Mouse (Mus musculus): ENCODE data around the gene Tbxas1.

DNA sequence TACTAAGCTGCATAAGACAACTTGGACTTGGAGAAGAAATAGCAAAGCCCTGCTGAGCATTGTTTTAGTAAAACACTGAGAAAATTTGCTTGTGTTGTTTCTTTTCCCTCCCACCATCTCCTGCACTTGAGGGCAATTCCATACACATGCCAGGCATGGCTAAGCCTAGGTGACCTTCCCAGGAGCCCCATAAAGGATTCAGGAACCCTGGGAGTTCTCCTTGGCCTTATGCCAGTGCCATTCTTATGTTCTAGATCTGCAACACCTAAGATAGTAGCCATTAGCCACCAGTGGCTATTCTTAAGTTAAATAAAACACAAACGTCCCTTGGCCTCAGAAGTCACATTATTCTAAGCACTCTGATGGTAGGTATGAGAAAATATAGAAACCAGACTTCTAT is 27.8 kb upstream of the Tbxas1 start:
- TF ChIP-seq CHD2 (IDR thresholded peaks at IDR 0.05; ENCODE audit: low read length): no peak
- no peak for TF ChIP-seq CTCF (conservative IDR thresholded peaks at IDR 0.05 in 1 of 2, IDR thresholded peaks at IDR 0.05 in 1 of 2; ENCODE audit: low read depth in 2 of 2, low read length in 2 of 2)
- TF ChIP-seq ZMIZ1 (IDR thresholded peaks at IDR 0.05; ENCODE audit: low read depth, low read length): no peak
- TF ChIP-seq POLR2A (IDR thresholded peaks at IDR 0.05; ENCODE audit: low read depth, low read length): no peak
- TF ChIP-seq CHD1 (IDR thresholded peaks at IDR 0.05; ENCODE audit: low read depth, low read length): no peak
- TF ChIP-seq MAX (IDR thresholded peaks at IDR 0.05; ENCODE audit: low read length): no peak
- TF ChIP-seq ZKSCAN1 (IDR thresholded peaks at IDR 0.05; ENCODE audit: borderline replicate concordance, low read depth, low read length): no peak
- no peak for TF ChIP-seq MXI1 (IDR thresholded peaks at IDR 0.05; ENCODE audit: low read depth, low read length)
- TF ChIP-seq EP300 (IDR thresholded peaks at IDR 0.05; ENCODE audit: low read length): no peak
- no peak for TF ChIP-seq MAFK (IDR thresholded peaks at IDR 0.05; ENCODE audit: insufficient replicate concordance, low read length)
- no peak for TF ChIP-seq JUN (IDR thresholded peaks at IDR 0.05; ENCODE audit: insufficient read depth, low read depth, low read length)
- no peak for TF ChIP-seq UBTF (IDR thresholded peaks at IDR 0.05; ENCODE audit: low read depth, low read length)
- no peak for TF ChIP-seq NELFE (IDR thresholded peaks at IDR 0.05; ENCODE audit: low read depth, low read length)

All from CH12.LX (cell line).